In genomic region chr4:36078910-36079525, GRCm38 (mm10) we compare ENCODE assay signal across 26 mouse cellular contexts.
"Had no signal": no experiment of that assay in that cellular context is flagged by ENCODE, and none has a peak within 500 bp of the region (broad histone marks: within the 10 kb centered on the region; RNA-seq: fewer than 3 reads in every experiment).

No protein-coding gene starts in this region.

- H3K4me1 ChIP-seq: heart, embryonic 10.5 days; heart, embryonic 12.5 days; hindbrain, embryonic 10.5 days; hindbrain, embryonic 13.5 days; hindbrain, embryonic 15.5 days; kidney, embryonic 15.5 days; limb, embryonic 13.5 days; limb, embryonic 15.5 days; liver, embryonic 12.5 days had no signal

- DNase-seq: gastrocnemius, adult 2 months; gastrocnemius, postnatal 10 days; gastrocnemius, postnatal 25 days; heart, adult 18-20 months; heart, postnatal 10 days; heart, postnatal 4 days; kidney, adult 11 months; kidney, adult 2 months; kidney, adult 9 months; kidney, postnatal 14 days; kidney, postnatal 36 days; layer of hippocampus, adult 9-11 months; layer of hippocampus, postnatal 36 days; left cerebral cortex, postnatal 4 days had no signal

- H3K9me3 ChIP-seq: heart, embryonic 10.5 days; heart, embryonic 12.5 days; hindbrain, embryonic 10.5 days; hindbrain, embryonic 13.5 days; hindbrain, embryonic 15.5 days; kidney, embryonic 15.5 days; limb, embryonic 13.5 days; limb, embryonic 15.5 days; liver, embryonic 12.5 days had no signal

- H3K4me3 ChIP-seq: gastrocnemius, adult 2 months; heart, embryonic 10.5 days; heart, embryonic 12.5 days; hindbrain, embryonic 10.5 days; hindbrain, embryonic 13.5 days; hindbrain, embryonic 15.5 days; kidney, embryonic 15.5 days; limb, embryonic 13.5 days; limb, embryonic 15.5 days; liver, embryonic 12.5 days had no signal

- H3K9ac ChIP-seq: heart, embryonic 12.5 days; hindbrain, embryonic 13.5 days; hindbrain, embryonic 15.5 days; kidney, embryonic 15.5 days; limb, embryonic 13.5 days; limb, embryonic 15.5 days; liver, embryonic 12.5 days had no signal

- ATAC-seq: hindbrain, postnatal 0 days; intestine, embryonic 16.5 days; liver, embryonic 12.5 days had no signal

- H3K27me3 ChIP-seq: heart, embryonic 12.5 days; hindbrain, embryonic 13.5 days; hindbrain, embryonic 15.5 days; kidney, embryonic 15.5 days; limb, embryonic 13.5 days; limb, embryonic 15.5 days; liver, embryonic 12.5 days had no signal

- H3K36me3 ChIP-seq: heart, embryonic 10.5 days; heart, embryonic 12.5 days; hindbrain, embryonic 10.5 days; hindbrain, embryonic 13.5 days; hindbrain, embryonic 15.5 days; kidney, embryonic 15.5 days; limb, embryonic 13.5 days; limb, embryonic 15.5 days; liver, embryonic 12.5 days had no signal

- H3K27ac ChIP-seq: gastrocnemius, adult 2 months; heart, embryonic 10.5 days; hindbrain, embryonic 10.5 days; hindbrain, embryonic 13.5 days; hindbrain, embryonic 15.5 days; hindbrain, postnatal 0 days; kidney, embryonic 15.5 days; kidney, postnatal 0 days; limb, embryonic 13.5 days; limb, embryonic 15.5 days; liver, embryonic 12.5 days had no signal

- H3K4me2 ChIP-seq: heart, embryonic 12.5 days; hindbrain, embryonic 13.5 days; hindbrain, embryonic 15.5 days; kidney, embryonic 15.5 days; limb, embryonic 13.5 days; limb, embryonic 15.5 days; liver, embryonic 12.5 days had no signal
